ENCODE assay signal across 9 mouse cellular contexts in the genomic region with DNA sequence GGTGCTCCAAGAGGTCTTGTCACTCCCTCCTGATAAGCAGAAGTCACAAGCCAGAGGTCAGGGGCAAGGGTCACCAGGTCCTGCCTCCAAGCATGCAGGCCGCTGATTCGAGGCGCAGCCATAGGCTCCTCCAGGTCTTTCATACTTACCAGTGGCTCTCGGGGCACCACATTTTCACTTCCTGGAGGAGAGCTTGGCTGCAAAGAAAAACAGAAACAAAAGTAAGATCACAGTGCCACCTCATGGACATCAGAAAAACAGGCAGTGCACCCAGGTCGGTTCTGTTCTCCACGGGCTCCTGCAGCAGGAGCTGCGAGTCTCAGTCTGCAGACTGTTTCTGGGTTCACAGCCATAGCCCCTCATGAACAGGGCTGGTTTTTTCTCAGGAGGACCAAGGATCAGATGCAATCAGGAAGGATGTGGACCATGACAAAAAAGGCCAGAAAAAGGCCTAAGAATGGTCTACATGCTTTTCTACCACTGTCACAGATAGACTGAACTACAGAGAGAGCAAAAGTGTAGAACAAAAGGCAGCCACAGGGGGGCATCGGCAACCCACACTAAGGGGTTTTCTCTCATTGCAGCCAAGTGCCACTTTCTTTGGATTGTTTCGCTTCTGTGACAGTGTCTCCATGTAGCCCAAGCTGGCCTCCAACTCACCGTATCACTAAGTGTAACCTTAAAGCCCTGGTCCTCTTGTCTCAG. TPM values are rescaled to one million over a fixed set of nuclear protein-coding genes. Genes with fewer than 3 reads are reported as not detected.
DNase-seq lines count a peak whose midpoint lies in the region; ATAC-seq and TF ChIP-seq lines count a peak whose summit lies in the region.
"Had no signal": no experiment of that assay in that cellular context is flagged by ENCODE, and none has a peak within 500 bp of the region (broad histone marks: within the 10 kb centered on the region; RNA-seq: fewer than 3 reads in every experiment).

No protein-coding gene starts in this region.

- ATAC-seq in erythroblast, adult 5-6 weeks (replicated peaks; ENCODE audit: low FRiP score, poor library complexity, severe bottlenecking): 0 out of 2 replicates have a peak, but pooled peaks have one; percentile 19
- ATAC-seq in heart, embryonic 13.5 days (ENCODE audit: extremely low read depth, insufficient number of reproducible peaks, low FRiP score, low TSS enrichment): no peak
- peak; percentile 69 for ATAC-seq in kidney, embryonic 16.5 days (ENCODE audit: low FRiP score, low TSS enrichment)
- peak; percentile 74 for ATAC-seq in monocyte, adult 5-6 weeks (replicated peaks; ENCODE audit: insufficient number of reproducible peaks, low FRiP score, low TSS enrichment, poor library complexity, severe bottlenecking)

- DNase-seq in 3T3-L1 (ENCODE audit: low read depth, low spot score): peak; percentile 77
- DNase-seq in liver, adult 2 months (ENCODE audit: extremely low read depth, low read depth, low spot score): peak; percentile 83
- peak; percentile 65 to 78 for DNase-seq in spleen, postnatal 4 days (ENCODE audit: low spot score in 2 of 2)

- H3K36me3 ChIP-seq in heart, embryonic 13.5 days: peaks cover 33% of the 10 kb centered on the region
- peaks cover 22% of the 10 kb centered on the region for H3K36me3 ChIP-seq in kidney, embryonic 16.5 days (ENCODE audit: insufficient read depth, low read length)
- H3K36me3 ChIP-seq in liver, adult 2 months (ENCODE audit: control insufficient read depth, insufficient read depth, low read length): peaks cover 5% of the 10 kb centered on the region; the same call in 1 of the 2 replicates

- H3K27ac ChIP-seq in bone marrow, adult 2 months (ENCODE audit: control insufficient read depth, insufficient read depth, low read depth, low read length, poor library complexity): 0 out of 2 replicates have a peak overlapping the region, but pooled peaks have one; percentile 6
- no peak overlapping the region for H3K27ac ChIP-seq in heart, embryonic 13.5 days (replicated peaks)
- no peak overlapping the region for H3K27ac ChIP-seq in kidney, embryonic 16.5 days (ENCODE audit: low read length)
- peak overlapping the region; percentile 24; the same call in 1 of the 2 replicates for H3K27ac ChIP-seq in liver, adult 2 months (replicated peaks; ENCODE audit: insufficient read depth, low read depth, low read length)

- no peaks in the 10 kb centered on the region for H3K27me3 ChIP-seq in heart, embryonic 13.5 days (replicated peaks)
- no peaks in the 10 kb centered on the region for H3K27me3 ChIP-seq in kidney, embryonic 16.5 days (ENCODE audit: insufficient read depth, low read length)
- no peaks in the 10 kb centered on the region for H3K27me3 ChIP-seq in liver, adult 2 months (ENCODE audit: control insufficient read depth, insufficient read depth, low read length)

- H3K4me3 ChIP-seq in bone marrow, adult 2 months (replicated peaks; ENCODE audit: control insufficient read depth, low read depth, low read length): no peak overlapping the region
- no peak overlapping the region for H3K4me3 ChIP-seq in heart, embryonic 13.5 days
- no peak overlapping the region for H3K4me3 ChIP-seq in kidney, embryonic 16.5 days (ENCODE audit: low read length)
- no peak overlapping the region for H3K4me3 ChIP-seq in liver, adult 2 months (ENCODE audit: insufficient read depth, low read depth, low read length)

- H3K79me2 ChIP-seq in liver, adult 2 months (ENCODE audit: control insufficient read depth, insufficient read depth, low read length): peaks cover 32% of the 10 kb centered on the region; the same call in 1 of the 2 replicates

- H3K9ac ChIP-seq in heart, embryonic 13.5 days: peak overlapping the region; percentile 42; the same call in 1 of the 2 replicates
- 0 out of 2 replicates have a peak overlapping the region, but pooled peaks have one; percentile 29 for H3K9ac ChIP-seq in kidney, embryonic 16.5 days (replicated peaks; ENCODE audit: low read length)
- H3K9ac ChIP-seq in liver, adult 2 months (ENCODE audit: low read depth, low read length): no peak overlapping the region

- WGBS in bone marrow, adult 2 months: 12% methylated on average over 10 of the region's 10 CpGs
- WGBS in heart, embryonic 13.5 days: 24% methylated on average over 10 of the region's 10 CpGs
- WGBS in kidney, embryonic 16.5 days: 19% methylated on average over 10 of the region's 10 CpGs
- 10% methylated on average over 10 of the region's 10 CpGs for WGBS in liver, adult 2 months

- H3K4me1 ChIP-seq in bone marrow, adult 2 months (ENCODE audit: control insufficient read depth, insufficient read depth, low read length): peaks cover 1% of the 10 kb centered on the region
- peaks cover 59% of the 10 kb centered on the region for H3K4me1 ChIP-seq in heart, embryonic 13.5 days
- peaks cover 7% of the 10 kb centered on the region; the same call in 1 of the 2 replicates for H3K4me1 ChIP-seq in kidney, embryonic 16.5 days (ENCODE audit: insufficient read depth, low read length)
- peaks cover 36% of the 10 kb centered on the region for H3K4me1 ChIP-seq in liver, adult 2 months (ENCODE audit: control insufficient read depth, insufficient read depth, low read length)

- no peak overlapping the region for H3K4me2 ChIP-seq in heart, embryonic 13.5 days
- no peak overlapping the region for H3K4me2 ChIP-seq in kidney, embryonic 16.5 days (replicated peaks; ENCODE audit: low read depth, low read length)

- TF ChIP-seq CTCF in bone marrow, adult 2 months (IDR thresholded peaks at IDR 0.05; ENCODE audit: control insufficient read depth, insufficient read depth, low read length): peak; percentile 55
- peak; percentile 63 for TF ChIP-seq CTCF in liver, adult 2 months (IDR thresholded peaks at IDR 0.05; ENCODE audit: low read depth, low read length)

- H3K9me3 ChIP-seq in heart, embryonic 13.5 days: no peaks in the 10 kb centered on the region
- H3K9me3 ChIP-seq in kidney, embryonic 16.5 days (ENCODE audit: low read length): no peaks in the 10 kb centered on the region
- H3K9me3 ChIP-seq: G1E had no signal

- no peak for TF ChIP-seq POLR2A in bone marrow, adult 2 months (IDR thresholded peaks at IDR 0.05; ENCODE audit: borderline replicate concordance, control insufficient read depth, low read depth, low read length)
- TF ChIP-seq POLR2A in liver, adult 2 months (IDR thresholded peaks at IDR 0.05; ENCODE audit: extremely low read depth, insufficient read depth, low read length): no peak

RNA-seq across cellular contexts. Expression of a gene that starts 23.7 kb away (rescaled TPM):
- 5.6 and 12.4 TPM in 2 replicates for polyA plus RNA-seq in bone marrow, adult 2 months (2011; ENCODE audit: insufficient read depth, insufficient read length, low replicate concordance, missing spikeins)
- 1.9 and 6.3 TPM in 2 replicates for total RNA-seq in erythroblast, adult 5-6 weeks (2015; ENCODE audit: low replicate concordance)
- 3.2 and 5.6 TPM in 2 replicates for total RNA-seq in erythroblast, adult 5-6 weeks (2017; ENCODE audit: low replicate concordance)
- polyA plus RNA-seq in heart, embryonic 13.5 days (2015; fragmentation: Nextera tagmentation; extraction: Ambion mirVana): 39.7 and 43.0 TPM in 2 replicates
- 65.0 and 67.3 TPM in 2 replicates for polyA plus RNA-seq in kidney, embryonic 16.5 days (2015; fragmentation: Nextera tagmentation; extraction: Ambion mirVana)
- 35.6 and 43.3 TPM in 2 replicates for total RNA-seq in liver, adult 2 months (2014; rRNA removed)
- 58.2 and 71.6 TPM in 2 replicates for polyA plus RNA-seq in liver, adult 2 months (2012; rRNA removed)
- 12.8 to 25.2 TPM (median 24.0 TPM) in 3 replicates for total RNA-seq in monocyte, adult 5-6 weeks (2017)

RNA-seq across cellular contexts. Expression of a gene that starts 27.9 kb away (rescaled TPM):
- 5.5 and 12.4 TPM in 2 replicates for polyA plus RNA-seq in bone marrow, adult 2 months (2011; ENCODE audit: insufficient read depth, insufficient read length, low replicate concordance, missing spikeins)
- total RNA-seq in erythroblast, adult 5-6 weeks (2015; ENCODE audit: low replicate concordance): 4.8 and 9.4 TPM in 2 replicates
- 2.6 and 3.9 TPM in 2 replicates for total RNA-seq in erythroblast, adult 5-6 weeks (2017; ENCODE audit: low replicate concordance)
- polyA plus RNA-seq in heart, embryonic 13.5 days (2015; fragmentation: Nextera tagmentation; extraction: Ambion mirVana): 31.2 and 33.5 TPM in 2 replicates
- 39.0 and 40.2 TPM in 2 replicates for polyA plus RNA-seq in kidney, embryonic 16.5 days (2015; fragmentation: Nextera tagmentation; extraction: Ambion mirVana)
- 11.8 and 13.2 TPM in 2 replicates for total RNA-seq in liver, adult 2 months (2014; rRNA removed)
- 14.5 and 14.8 TPM in 2 replicates for polyA plus RNA-seq in liver, adult 2 months (2012; rRNA removed)
- total RNA-seq in monocyte, adult 5-6 weeks (2017): 10.0 to 20.6 TPM (median 15.7 TPM) in 3 replicates

RNA-seq across cellular contexts. Expression of a gene that starts 50.5 kb away (rescaled TPM):
- 1.5 TPM in 1 of 2 replicates, not detected in the other for polyA plus RNA-seq in bone marrow, adult 2 months (2011; ENCODE audit: insufficient read depth, insufficient read length, low replicate concordance, missing spikeins)
- total RNA-seq in erythroblast, adult 5-6 weeks (2015; ENCODE audit: low replicate concordance): not detected in 2 replicates
- total RNA-seq in erythroblast, adult 5-6 weeks (2017; ENCODE audit: low replicate concordance): not detected in 2 replicates
- not detected in 2 replicates for polyA plus RNA-seq in heart, embryonic 13.5 days (2015; fragmentation: Nextera tagmentation; extraction: Ambion mirVana)
- polyA plus RNA-seq in kidney, embryonic 16.5 days (2015; fragmentation: Nextera tagmentation; extraction: Ambion mirVana): 0.27 and 0.41 TPM in 2 replicates
- not detected in 2 replicates for total RNA-seq in liver, adult 2 months (2014; rRNA removed)
- polyA plus RNA-seq in liver, adult 2 months (2012; rRNA removed): not detected in 2 replicates
- not detected in 3 replicates for total RNA-seq in monocyte, adult 5-6 weeks (2017)

Comparison
In these comparisons a context has a peak if more than half of its experiments do, and no peak if none do; other contexts are left out.
1. H3K27ac ChIP-seq: peak in bone marrow, adult 2 months (single experiment) and liver, adult 2 months (single experiment); none in heart, embryonic 13.5 days (single experiment) and kidney, embryonic 16.5 days (single experiment).
2. Peak in every context shown above with its lines, with median percentiles within 50 percentile points of each other: DNase-seq.